Mouse (Mus musculus): ENCODE results near the gene Klk1b4. TPM values are rescaled to one million over a fixed set of nuclear protein-coding genes. Genes with fewer than 3 reads are reported as not detected.
"Not testable (repeated sequence)": the region's sequence is repeated elsewhere in the genome, so short reads cannot be mapped to it uniquely, and the experiment has no call there.

Klk1b4 gene
- total and polyA plus RNA-seq, 3 experiments, result 0.14 TPM; not detected in 2

DNA sequence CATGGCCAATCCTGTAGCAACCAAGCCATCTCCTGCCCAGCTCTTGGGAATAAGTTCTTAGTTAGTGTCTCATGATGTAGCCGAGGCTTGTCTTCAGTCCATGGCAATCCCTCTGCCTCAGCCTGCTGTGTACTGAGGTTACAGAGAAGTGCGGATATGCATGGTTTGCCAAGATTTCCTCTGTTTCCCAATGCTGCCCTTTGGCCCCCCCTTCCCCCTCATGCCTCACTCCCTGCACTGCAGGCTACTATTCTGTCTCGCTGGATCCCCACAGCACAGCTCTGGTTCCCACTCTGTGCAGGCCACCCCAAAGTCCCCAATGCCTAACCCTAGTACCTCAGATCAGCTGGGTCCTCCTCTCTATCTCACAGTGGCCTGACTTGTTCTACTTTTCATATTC, 1.1 kb downstream of the Klk1b4 start:
- H3K79me2 ChIP-seq (replicated peaks; ENCODE audit: control insufficient read depth, insufficient read depth, low read length), result no peaks in the 10 kb centered on the region
- no peaks in the 10 kb centered on the region for H3K36me3 ChIP-seq (ENCODE audit: control insufficient read depth, insufficient read depth, low read length)
- H3K4me1 ChIP-seq (ENCODE audit: control insufficient read depth, insufficient read depth, low read length), result no peaks in the 10 kb centered on the region
- H3K27ac ChIP-seq, result no peak overlapping the region
- DNase-seq, result no peak
- H3K27me3 ChIP-seq (ENCODE audit: control insufficient read depth, insufficient read depth, low read length), result no peaks in the 10 kb centered on the region
- intact Hi-C loops (cut with DNase I), result no loop called here
- no peak for TF ChIP-seq CTCF (IDR thresholded peaks at IDR 0.05)
- no peak overlapping the region for H3K9ac ChIP-seq (ENCODE audit: low read depth, low read length)
- no peak overlapping the region for H3K4me3 ChIP-seq
- 65% methylated on average over 3 of the region's 3 CpGs for WGBS

DNA sequence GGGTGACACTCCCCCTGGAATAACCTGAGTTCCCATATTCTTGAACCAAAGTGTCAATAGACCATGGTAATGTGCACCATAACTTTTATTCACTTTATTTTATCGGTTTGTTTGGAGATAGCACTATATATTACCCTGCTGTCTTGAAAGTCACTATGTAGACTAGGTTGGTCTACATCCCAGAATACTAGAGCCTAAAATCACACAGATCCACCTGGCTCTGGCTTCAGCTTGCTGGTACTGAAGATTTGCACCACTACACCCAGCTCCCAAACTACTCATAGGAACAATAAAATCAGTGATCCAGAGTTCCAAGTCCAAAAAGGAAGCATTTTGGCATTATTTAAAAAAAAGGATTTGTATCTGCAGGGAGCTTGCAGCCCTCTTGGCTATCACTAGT, 8.4 kb downstream of the Klk1b4 start, which contains the start of gene Klk1b5:
Gene Klk1b5, plus strand, starts transcription at position 301 of the 400 bp plus-strand sequence.
- Histone ChIP-seq H3K4me3 (no peak within 1 kb of the TSS), H3K79me2 (replicated peaks; ENCODE audit: control insufficient read depth, insufficient read depth, low read length) (no peaks in the 10 kb centered on the region), H3K4me1 (ENCODE audit: control insufficient read depth, insufficient read depth, low read length) (no peaks in the 10 kb centered on the region), H3K27ac (no peak within 1 kb of the TSS), H3K36me3 (ENCODE audit: control insufficient read depth, insufficient read depth, low read length) (no peaks in the 10 kb centered on the region), H3K9ac (ENCODE audit: low read depth, low read length) (no peak within 1 kb of the TSS), H3K27me3 (ENCODE audit: control insufficient read depth, insufficient read depth, low read length) (no peaks in the 10 kb centered on the region)
- no peak for DNase-seq
- TF ChIP-seq EP300 (IDR thresholded peaks at IDR 0.05; ENCODE audit: insufficient read depth, low read depth, low read length) (no peak), CTCF (IDR thresholded peaks at IDR 0.05) (no peak)
- whole genome bisulfite sequencing, result 80% methylated on average over 1 of the region's 1 CpGs
- intact Hi-C loops (cut with DNase I), result no loop called here

DNA sequence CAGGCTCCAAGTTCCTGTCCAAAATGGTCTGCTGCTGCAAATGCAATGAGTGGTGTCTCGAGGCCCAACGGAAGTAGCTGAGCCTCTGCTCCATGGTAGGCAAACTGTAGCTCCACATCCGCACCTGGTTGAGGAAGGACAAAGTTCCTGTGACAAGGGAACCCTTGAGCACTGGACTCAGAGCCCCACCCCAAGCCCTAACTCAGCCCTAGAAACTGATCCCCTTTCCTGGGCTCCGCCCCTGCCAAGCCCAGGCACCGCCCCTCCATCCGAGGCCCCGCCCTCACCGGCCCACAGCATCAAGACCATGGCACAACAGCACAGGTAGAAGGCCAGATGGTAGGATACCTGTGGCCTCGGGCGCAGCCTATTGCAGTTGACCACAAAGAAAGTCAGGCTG, 14.4 kb downstream of the Klk1b4 start:
- H3K79me2 ChIP-seq (replicated peaks; ENCODE audit: control insufficient read depth, insufficient read depth, low read length); H3K36me3 ChIP-seq (ENCODE audit: control insufficient read depth, insufficient read depth, low read length); DNase-seq; H3K4me3 ChIP-seq; intact Hi-C loops (cut with DNase I); H3K4me1 ChIP-seq (ENCODE audit: control insufficient read depth, insufficient read depth, low read length); H3K27me3 ChIP-seq (ENCODE audit: control insufficient read depth, insufficient read depth, low read length); H3K9ac ChIP-seq (ENCODE audit: low read depth, low read length); H3K27ac ChIP-seq: not testable (repeated sequence)
- 64% methylated on average over 9 of the region's 10 CpGs for WGBS

DNA sequence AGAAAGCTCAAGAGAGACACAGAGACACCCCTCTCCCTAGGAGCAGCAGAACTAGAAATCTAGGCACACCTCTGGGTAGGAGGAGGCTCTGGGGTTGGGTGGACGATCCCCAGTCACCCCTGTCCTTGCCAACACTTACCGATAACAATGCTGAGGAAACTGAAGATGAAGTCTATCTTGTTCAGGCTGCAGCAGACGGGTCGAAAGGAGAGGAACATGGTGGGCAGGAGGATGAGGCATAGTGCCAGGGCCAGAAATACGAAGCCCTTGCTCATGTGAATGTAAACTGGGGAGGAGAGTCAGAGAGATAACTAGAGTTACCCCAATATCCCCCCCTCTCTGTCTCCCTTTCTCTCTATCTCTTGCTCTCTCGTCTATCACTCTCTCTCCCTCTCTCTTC, 15.1 kb downstream of the Klk1b4 start:
- WGBS, result 52% methylated on average over 6 of the region's 6 CpGs
- H3K79me2 ChIP-seq (replicated peaks; ENCODE audit: control insufficient read depth, insufficient read depth, low read length); DNase-seq; H3K9ac ChIP-seq (ENCODE audit: low read depth, low read length); H3K36me3 ChIP-seq (ENCODE audit: control insufficient read depth, insufficient read depth, low read length); H3K4me3 ChIP-seq; intact Hi-C loops (cut with DNase I); H3K27ac ChIP-seq; H3K27me3 ChIP-seq (ENCODE audit: control insufficient read depth, insufficient read depth, low read length); H3K4me1 ChIP-seq (ENCODE audit: control insufficient read depth, insufficient read depth, low read length): not testable (repeated sequence)

DNA sequence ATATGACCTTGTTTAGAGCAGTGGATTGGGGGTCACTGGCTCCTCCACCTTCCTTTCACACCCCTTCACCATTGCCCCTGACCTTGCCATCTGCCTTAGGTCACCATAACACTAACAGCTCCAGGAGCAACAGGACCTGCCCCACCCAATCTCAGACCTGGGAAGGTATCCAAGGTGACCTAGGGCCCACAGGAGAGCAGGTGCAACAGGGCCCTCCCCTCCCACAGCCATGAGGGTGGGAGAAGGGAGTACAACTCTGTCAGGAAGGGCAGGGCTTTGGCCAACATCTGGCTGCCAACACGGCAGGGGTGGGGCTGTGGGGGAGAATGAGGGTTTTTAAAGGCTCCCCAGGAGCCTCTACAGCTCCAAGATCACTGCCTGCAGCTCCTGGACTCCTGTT, 17.8 kb downstream of the Klk1b4 start, which contains the start of gene Klk1:
Gene Klk1, plus strand, starts transcription at position 285 of the 400 bp plus-strand sequence.
- no peak for DNase-seq
- TF ChIP-seq CTCF (IDR thresholded peaks at IDR 0.05) (no peak), EP300 (IDR thresholded peaks at IDR 0.05; ENCODE audit: insufficient read depth, low read depth, low read length) (no peak), POLR2A (IDR thresholded peaks at IDR 0.05; ENCODE audit: insufficient read depth, low read depth, low read length) (no peak)
- H3K27ac ChIP-seq, result no peak within 1 kb of the TSS
- no peak within 1 kb of the TSS for H3K9ac ChIP-seq (ENCODE audit: low read depth, low read length)
- no peaks in the 10 kb centered on the region for H3K79me2 ChIP-seq (replicated peaks; ENCODE audit: control insufficient read depth, insufficient read depth, low read length)
- no peak within 1 kb of the TSS for H3K4me3 ChIP-seq
- WGBS, result 27% methylated on average over 1 of the region's 1 CpGs
- H3K4me1 ChIP-seq (ENCODE audit: control insufficient read depth, insufficient read depth, low read length), result no peaks in the 10 kb centered on the region
- no peaks in the 10 kb centered on the region for H3K36me3 ChIP-seq (ENCODE audit: control insufficient read depth, insufficient read depth, low read length)
- no peaks in the 10 kb centered on the region for H3K27me3 ChIP-seq (ENCODE audit: control insufficient read depth, insufficient read depth, low read length)
- intact Hi-C loops (cut with DNase I), result no loop called here

DNA sequence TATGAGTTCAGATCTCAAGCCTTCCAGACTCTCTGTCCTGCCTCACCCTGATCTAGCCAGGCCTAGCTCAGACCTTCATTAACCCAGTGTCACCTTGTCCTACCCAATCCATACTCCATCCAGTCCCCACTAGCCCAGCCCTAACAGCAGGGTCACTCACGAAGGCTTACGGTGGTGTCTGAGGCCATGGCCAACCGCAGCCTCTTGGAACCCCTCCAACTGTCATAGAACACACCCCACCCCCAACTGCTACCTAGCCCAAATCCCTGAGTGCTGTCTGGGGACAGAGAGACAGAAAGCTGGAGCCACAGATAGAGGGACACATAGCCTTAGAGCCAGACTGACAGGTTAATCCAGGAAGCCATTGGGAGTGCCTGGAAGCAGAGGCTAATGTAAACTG, 28.7 kb downstream of the Klk1b4 start, which contains the start of gene Gm36864:
Gene Gm36864, plus strand, starts transcription at position 269 of the 400 bp plus-strand sequence.
- intact Hi-C loops (cut with DNase I), result no loop called here
- no peak within 1 kb of the TSS for H3K9ac ChIP-seq (ENCODE audit: low read depth, low read length)
- H3K79me2 ChIP-seq (replicated peaks; ENCODE audit: control insufficient read depth, insufficient read depth, low read length), result no peaks in the 10 kb centered on the region
- no peak within 1 kb of the TSS for H3K4me3 ChIP-seq
- no peaks in the 10 kb centered on the region for H3K27me3 ChIP-seq (ENCODE audit: control insufficient read depth, insufficient read depth, low read length)
- H3K27ac ChIP-seq, result no peak within 1 kb of the TSS
- no peaks in the 10 kb centered on the region for H3K36me3 ChIP-seq (ENCODE audit: control insufficient read depth, insufficient read depth, low read length)
- 40% methylated on average over 3 of the region's 3 CpGs for WGBS
- no peak for DNase-seq
- no peak for TF ChIP-seq EP300 (IDR thresholded peaks at IDR 0.05; ENCODE audit: insufficient read depth, low read depth, low read length)
- TF ChIP-seq CTCF (IDR thresholded peaks at IDR 0.05), result no peak
- TF ChIP-seq POLR2A (IDR thresholded peaks at IDR 0.05; ENCODE audit: insufficient read depth, low read depth, low read length), result no peak
- H3K4me1 ChIP-seq (ENCODE audit: control insufficient read depth, insufficient read depth, low read length), result no peaks in the 10 kb centered on the region

DNA sequence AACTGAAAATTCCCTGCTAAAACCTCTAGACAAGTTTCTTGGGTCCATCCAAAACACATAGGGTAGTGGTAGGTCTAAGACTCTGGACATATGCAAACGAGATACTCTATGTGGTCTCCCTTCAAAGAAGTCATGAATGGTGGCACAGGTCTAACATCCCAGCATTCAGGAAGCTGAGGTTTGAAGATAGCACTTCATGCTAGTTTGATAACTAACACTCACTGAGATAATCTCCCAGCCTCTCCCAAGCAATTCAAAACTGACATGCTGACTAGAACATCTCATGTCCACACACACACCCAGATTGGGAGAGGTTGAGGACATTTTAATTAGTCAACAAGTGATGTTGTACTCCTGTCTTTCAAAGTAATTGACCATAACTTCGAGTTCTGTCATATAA, 32.7 kb downstream of the Klk1b4 start:
- Histone ChIP-seq H3K27ac (no peak overlapping the region), H3K4me3 (no peak overlapping the region), H3K27me3 (ENCODE audit: control insufficient read depth, insufficient read depth, low read length) (no peaks in the 10 kb centered on the region), H3K36me3 (ENCODE audit: control insufficient read depth, insufficient read depth, low read length) (no peaks in the 10 kb centered on the region), H3K9ac (ENCODE audit: low read depth, low read length) (no peak overlapping the region), H3K4me1 (ENCODE audit: control insufficient read depth, insufficient read depth, low read length) (no peaks in the 10 kb centered on the region), H3K79me2 (replicated peaks; ENCODE audit: control insufficient read depth, insufficient read depth, low read length) (no peaks in the 10 kb centered on the region)
- TF ChIP-seq POLR2A (IDR thresholded peaks at IDR 0.05; ENCODE audit: insufficient read depth, low read depth, low read length) (no peak), EP300 (IDR thresholded peaks at IDR 0.05; ENCODE audit: insufficient read depth, low read depth, low read length) (no peak)
- WGBS, result 38% methylated on average over 2 of the region's 2 CpGs
- intact Hi-C loops (cut with DNase I), result loop anchor here (10.0 kb wide), 1 partner anchor 65 kb away; the partner anchor contains the start of gene Clec11a
- no peak for DNase-seq

All from heart, adult 2 months (tissue).